Mouse (Mus musculus) duodenum, adult 2 months (tissue): ENCODE measurements around the gene Eefsec. TPM values are rescaled to one million over a fixed set of nuclear protein-coding genes. Genes with fewer than 3 reads are reported as not detected.

Experiments
- polyA plus RNA-seq: library from polyadenylated mRNA; depleted of rRNA; stranded (reverse); fragments of >200 nt; gene quantifications from 2 replicates; pipeline ENCODE4 v1.2.3, GENCODE M21; 2012; ENCODE audit warnings: low replicate concordance; rRNA removed

Eefsec gene
- polyA plus RNA-seq, result 14.0 and 16.3 TPM in 2 replicates

GRCm38 (mm10) chr6:88446063-88447002 lies at the start of gene Eefsec:
Gene Eefsec (minus strand): TSS chr6:88446539.

GRCm38 (mm10) chr6:88465181-88465920 lies 19.0 kb upstream of the Eefsec start, which contains the start of gene Ruvbl1:
Gene Ruvbl1 (plus strand): TSS chr6:88465409.

GRCm38 (mm10) chr6:88221968-88222367 lies 224.4 kb downstream of the Eefsec start, which contains the start of gene Dnajb8:
Gene Dnajb8 (plus strand): TSS chr6:88222268.

Other genes starting within 250 kb of the Eefsec start
- gene Dnajb8, start 224.3 kb downstream of the Eefsec start, polyA plus RNA-seq, result not detected in 2 replicates
- gene Ruvbl1, start 18.9 kb upstream of the Eefsec start, polyA plus RNA-seq, result 8.8 and 9.7 TPM in 2 replicates
- gene Sec61a1, start 72.4 kb upstream of the Eefsec start, polyA plus RNA-seq, result 290 and 309 TPM in 2 replicates
- 0.11 TPM in 1 of 2 replicates, not detected in the other for gene Kbtbd12, start 191.4 kb upstream of the Eefsec start, polyA plus RNA-seq